Mouse (Mus musculus): ENCODE results near the gene Ikzf2. TPM values are rescaled to one million over a fixed set of nuclear protein-coding genes. Genes with fewer than 3 reads are reported as not detected.

Gene Ikzf2
- polyA plus RNA-seq, 1 experiment = 1.5 TPM

DNA sequence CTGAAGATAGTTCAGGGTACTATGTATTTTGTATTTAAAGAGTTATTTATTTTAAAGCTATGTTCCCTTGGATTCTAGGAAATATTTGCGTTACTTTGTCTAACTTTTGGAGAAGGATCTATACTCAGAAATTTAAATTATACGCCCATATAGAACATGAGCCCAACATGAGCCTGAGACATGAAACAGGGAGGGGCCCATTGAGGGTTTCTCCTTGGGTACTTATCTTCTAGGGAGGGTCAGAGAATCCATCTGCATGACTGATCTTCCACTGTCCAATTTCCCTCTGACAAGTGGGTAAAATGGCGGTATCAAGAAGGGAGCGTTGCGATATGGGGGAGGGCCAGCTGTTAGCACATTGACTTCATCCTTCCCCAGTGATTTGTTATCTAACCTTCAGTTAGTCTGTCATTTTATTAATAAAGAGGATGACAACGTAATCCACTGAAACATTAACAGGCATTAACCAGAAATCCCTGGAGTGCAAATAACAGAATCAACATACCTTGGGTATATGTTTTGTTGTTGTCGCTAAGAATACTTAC lies 180.4 kb downstream of the Ikzf2 start:
- no peak for TF ChIP-seq POLR2A (IDR thresholded peaks at IDR 0.05; ENCODE audit: extremely low read depth, insufficient read depth, low read length)
- TF ChIP-seq CTCF (IDR thresholded peaks at IDR 0.05; ENCODE audit: extremely low read depth, insufficient read depth, low read length) = no peak
- Histone ChIP-seq H3K4me1 (ENCODE audit: control insufficient read depth, insufficient read depth, low read length) (no peaks in the 10 kb centered on the region), H3K4me3 (ENCODE audit: insufficient read depth, low read length) (no peak overlapping the region), H3K27ac (ENCODE audit: insufficient read depth, low read length) (no peak overlapping the region)

- no peak overlapping the region for H3K4me3 ChIP-seq (ENCODE audit: insufficient read depth, low read length)
- H3K4me1 ChIP-seq (ENCODE audit: control insufficient read depth, insufficient read depth, low read length) = no peaks in the 10 kb centered on the region
- no peak overlapping the region for H3K27ac ChIP-seq (ENCODE audit: insufficient read depth, low read length)
- TF ChIP-seq CTCF (IDR thresholded peaks at IDR 0.05; ENCODE audit: extremely low read depth, insufficient read depth, low read length) (no peak), POLR2A (IDR thresholded peaks at IDR 0.05; ENCODE audit: extremely low read depth, insufficient read depth, low read length) (no peak)
Observed at GRCm38 (mm10) chr1:69506011-69506410, 181.0 kb downstream of the Ikzf2 start.

DNA sequence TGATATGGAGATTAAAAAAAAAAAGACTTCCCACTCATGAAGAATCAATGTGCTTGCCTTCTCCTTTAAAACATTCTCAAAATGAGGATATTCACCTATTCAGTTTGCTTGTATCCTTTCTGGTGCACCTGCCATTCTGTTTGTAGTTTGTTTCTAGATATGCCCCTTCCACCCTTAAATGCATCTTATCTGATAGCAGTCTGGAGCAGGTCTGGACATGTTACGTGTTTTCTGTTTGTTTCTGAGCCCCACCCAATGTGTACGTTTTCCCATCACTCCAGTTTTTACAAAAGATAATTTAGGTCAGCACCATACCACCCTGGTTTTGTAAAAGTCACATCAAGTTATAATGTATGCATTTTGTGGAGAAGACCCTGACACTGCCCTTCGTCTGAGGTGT lies 186.7 kb downstream of the Ikzf2 start:
- TF ChIP-seq CTCF (IDR thresholded peaks at IDR 0.05; ENCODE audit: extremely low read depth, insufficient read depth, low read length) = no peak
- no peak for TF ChIP-seq POLR2A (IDR thresholded peaks at IDR 0.05; ENCODE audit: extremely low read depth, insufficient read depth, low read length)
- Histone ChIP-seq H3K27ac (ENCODE audit: insufficient read depth, low read length) (no peak overlapping the region), H3K4me3 (ENCODE audit: insufficient read depth, low read length) (no peak overlapping the region), H3K4me1 (ENCODE audit: control insufficient read depth, insufficient read depth, low read length) (no peaks in the 10 kb centered on the region)

- H3K27ac ChIP-seq (ENCODE audit: insufficient read depth, low read length) = no peak overlapping the region
- TF ChIP-seq POLR2A (IDR thresholded peaks at IDR 0.05; ENCODE audit: extremely low read depth, insufficient read depth, low read length) (no peak), CTCF (IDR thresholded peaks at IDR 0.05; ENCODE audit: extremely low read depth, insufficient read depth, low read length) (no peak)
- no peak overlapping the region for H3K4me3 ChIP-seq (ENCODE audit: insufficient read depth, low read length)
Observed at GRCm38 (mm10) chr1:69499652-69500051, 187.4 kb downstream of the Ikzf2 start.

GRCm38 (mm10) chr1:69498862-69499306 lies 188.2 kb downstream of the Ikzf2 start:
- Histone ChIP-seq H3K27ac (ENCODE audit: insufficient read depth, low read length) (no peak overlapping the region), H3K4me3 (ENCODE audit: insufficient read depth, low read length) (no peak overlapping the region), H3K4me1 (ENCODE audit: control insufficient read depth, insufficient read depth, low read length) (no peaks in the 10 kb centered on the region)
- TF ChIP-seq POLR2A (IDR thresholded peaks at IDR 0.05; ENCODE audit: extremely low read depth, insufficient read depth, low read length) (no peak), CTCF (IDR thresholded peaks at IDR 0.05; ENCODE audit: extremely low read depth, insufficient read depth, low read length) (no peak)

More at GRCm38 (mm10) chr1:69499652-69500051, 187.4 kb downstream of the Ikzf2 start:
- no peaks in the 10 kb centered on the region for H3K4me1 ChIP-seq (ENCODE audit: control insufficient read depth, insufficient read depth, low read length)

- Histone ChIP-seq H3K27ac (ENCODE audit: insufficient read depth, low read length) (no peak overlapping the region), H3K4me3 (ENCODE audit: insufficient read depth, low read length) (no peak overlapping the region), H3K4me1 (ENCODE audit: control insufficient read depth, insufficient read depth, low read length) (no peaks in the 10 kb centered on the region)
- no peak for TF ChIP-seq POLR2A (IDR thresholded peaks at IDR 0.05; ENCODE audit: extremely low read depth, insufficient read depth, low read length)
- TF ChIP-seq CTCF (IDR thresholded peaks at IDR 0.05; ENCODE audit: extremely low read depth, insufficient read depth, low read length) = no peak
Observed at GRCm38 (mm10) chr1:69496055-69496454, 191.0 kb downstream of the Ikzf2 start.

DNA sequence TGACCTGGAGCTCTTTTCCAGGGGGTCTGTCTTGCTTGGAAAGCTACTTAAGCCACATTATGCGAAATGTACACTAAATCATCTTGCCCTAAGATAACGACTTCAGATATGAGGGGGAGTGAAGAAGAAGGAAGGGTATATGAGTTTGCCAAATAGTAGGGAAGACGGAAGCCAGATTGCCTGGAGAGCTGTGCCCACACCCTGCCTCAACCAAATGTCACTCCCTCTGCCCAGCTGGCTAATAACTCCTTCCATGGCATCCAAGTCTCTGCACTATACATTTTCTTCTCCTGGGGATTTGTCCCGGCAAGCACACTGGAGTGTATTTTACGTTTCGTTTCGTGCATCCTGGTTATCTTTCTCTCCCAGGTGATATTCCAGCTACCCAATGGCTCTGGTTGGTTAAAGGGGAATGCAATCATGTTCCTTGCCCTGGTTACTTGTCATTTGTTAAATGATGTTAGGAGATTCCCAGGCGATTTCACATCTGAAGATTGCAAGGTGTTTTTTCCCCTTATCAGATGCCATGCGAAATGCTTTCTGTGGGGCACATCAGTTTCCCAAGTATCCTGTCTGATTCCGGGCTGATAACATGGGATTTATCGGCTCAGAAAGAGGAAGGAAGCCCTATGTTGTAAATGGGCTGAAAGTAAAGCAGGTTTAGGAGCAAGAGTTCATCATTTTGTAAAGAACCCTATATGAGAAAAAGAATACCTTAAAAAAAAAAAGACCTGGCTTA lies 193.6 kb downstream of the Ikzf2 start:
- TF ChIP-seq POLR2A (IDR thresholded peaks at IDR 0.05; ENCODE audit: extremely low read depth, insufficient read depth, low read length) (no peak), CTCF (IDR thresholded peaks at IDR 0.05; ENCODE audit: extremely low read depth, insufficient read depth, low read length) (no peak)
- Histone ChIP-seq H3K4me3 (ENCODE audit: insufficient read depth, low read length) (no peak overlapping the region), H3K4me1 (ENCODE audit: control insufficient read depth, insufficient read depth, low read length) (no peaks in the 10 kb centered on the region), H3K27ac (ENCODE audit: insufficient read depth, low read length) (no peak overlapping the region)

GRCm38 (mm10) chr1:69492013-69492412 lies 195.0 kb downstream of the Ikzf2 start:
- no peak for TF ChIP-seq CTCF (IDR thresholded peaks at IDR 0.05; ENCODE audit: extremely low read depth, insufficient read depth, low read length)
- TF ChIP-seq POLR2A (IDR thresholded peaks at IDR 0.05; ENCODE audit: extremely low read depth, insufficient read depth, low read length) = no peak
- Histone ChIP-seq H3K4me1 (ENCODE audit: control insufficient read depth, insufficient read depth, low read length) (no peaks in the 10 kb centered on the region), H3K27ac (ENCODE audit: insufficient read depth, low read length) (no peak overlapping the region), H3K4me3 (ENCODE audit: insufficient read depth, low read length) (no peak overlapping the region)

DNA sequence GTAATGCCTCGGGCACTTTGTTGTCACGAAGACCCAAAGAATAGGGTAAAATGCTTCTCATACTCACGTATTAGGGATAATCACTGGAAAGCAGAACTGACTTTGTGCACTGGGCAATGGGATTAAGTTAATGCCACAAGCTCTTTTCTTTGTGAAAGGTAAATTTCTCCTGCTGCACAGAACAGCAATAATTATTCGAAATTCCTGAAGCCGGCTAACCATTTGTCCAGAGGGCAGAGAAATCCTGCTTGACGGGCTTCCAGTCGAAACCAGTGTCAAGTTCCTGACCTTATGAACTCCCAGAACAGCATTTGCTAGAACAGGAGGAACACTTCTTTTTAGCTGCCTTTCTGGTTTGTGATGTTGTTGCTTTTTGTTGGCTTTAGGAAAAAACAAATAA lies 198.0 kb downstream of the Ikzf2 start:
- H3K27ac ChIP-seq (ENCODE audit: insufficient read depth, low read length) = no peak overlapping the region
- TF ChIP-seq POLR2A (IDR thresholded peaks at IDR 0.05; ENCODE audit: extremely low read depth, insufficient read depth, low read length) = no peak
- no peak for TF ChIP-seq CTCF (IDR thresholded peaks at IDR 0.05; ENCODE audit: extremely low read depth, insufficient read depth, low read length)
- no peak overlapping the region for H3K4me3 ChIP-seq (ENCODE audit: insufficient read depth, low read length)
- no peaks in the 10 kb centered on the region for H3K4me1 ChIP-seq (ENCODE audit: control insufficient read depth, insufficient read depth, low read length)

- no peak overlapping the region for H3K4me3 ChIP-seq (ENCODE audit: insufficient read depth, low read length)
- TF ChIP-seq CTCF (IDR thresholded peaks at IDR 0.05; ENCODE audit: extremely low read depth, insufficient read depth, low read length) (no peak), POLR2A (IDR thresholded peaks at IDR 0.05; ENCODE audit: extremely low read depth, insufficient read depth, low read length) (no peak)
- no peaks in the 10 kb centered on the region for H3K4me1 ChIP-seq (ENCODE audit: control insufficient read depth, insufficient read depth, low read length)
- no peak overlapping the region for H3K27ac ChIP-seq (ENCODE audit: insufficient read depth, low read length)
Observed at GRCm38 (mm10) chr1:69488625-69489024, 198.4 kb downstream of the Ikzf2 start.

Other genes with a start within 250 kb of the Ikzf2 start
- 0.23 and 0.42 TPM in 2 replicates for gene Spag16, start 139.7 kb upstream of the Ikzf2 start, polyA plus RNA-seq (2012; rRNA removed)